ENCODE assay signal across 11 mouse cellular contexts in genomic region chr8:56979416-56979815, GRCm38 (mm10).
DNase-seq lines count a peak whose midpoint lies in the region; ATAC-seq and TF ChIP-seq lines count a peak whose summit lies in the region.
"Had no signal": no experiment of that assay in that cellular context is flagged by ENCODE, and none has a peak within 500 bp of the region (broad histone marks: within the 10 kb centered on the region; RNA-seq: fewer than 3 reads in every experiment).

No protein-coding gene starts in this region.

- peak; percentile 65; the same call in 1 of the 2 replicates for ATAC-seq in lung, embryonic 14.5 days (ENCODE audit: insufficient read depth)
- ATAC-seq: forebrain, embryonic 16.5 days had no signal

- no peaks in the 10 kb centered on the region for H3K27me3 ChIP-seq in heart, adult 2 months (ENCODE audit: control insufficient read depth, insufficient read depth, low read length)
- H3K27me3 ChIP-seq in lung, embryonic 14.5 days (ENCODE audit: insufficient read depth, low read length) = no peaks in the 10 kb centered on the region
- H3K27me3 ChIP-seq: embryonic facial prominence, embryonic 13.5 days; liver, embryonic 15.5 days had no signal

- H3K4me3 ChIP-seq in heart, adult 2 months = peak overlapping the region; percentile 17
- H3K4me3 ChIP-seq in lung, embryonic 14.5 days (ENCODE audit: low read depth, low read length) = no peak overlapping the region
- H3K4me3 ChIP-seq: embryonic facial prominence, embryonic 13.5 days; liver, embryonic 15.5 days had no signal

- no peak for TF ChIP-seq EP300 in heart, adult 2 months (IDR thresholded peaks at IDR 0.05; ENCODE audit: insufficient read depth, low read depth, low read length)

- no peaks in the 10 kb centered on the region; the same call in 1 of the 2 replicates for H3K4me1 ChIP-seq in heart, adult 2 months (ENCODE audit: control insufficient read depth, insufficient read depth, low read length)
- H3K4me1 ChIP-seq in lung, embryonic 14.5 days (ENCODE audit: insufficient read depth) = no peaks in the 10 kb centered on the region
- H3K4me1 ChIP-seq: embryonic facial prominence, embryonic 13.5 days; liver, embryonic 15.5 days had no signal

- peak; percentile 4 to 17 for DNase-seq in heart, adult 2 months
- DNase-seq in heart, adult 9 months (ENCODE audit: low spot score in 2 of 2) = no peak
- peak; percentile 74 for DNase-seq in lung, embryonic 14.5 days
- DNase-seq in lung, postnatal 4 days = no peak
- DNase-seq in MN1 (ENCODE audit: low spot score) = peak; percentile 60
- DNase-seq in heart, postnatal 10 days = peak; percentile 23 to 30
- DNase-seq in ovary, postnatal 36 days (ENCODE audit: low spot score) = no peak
- DNase-seq in ovary, postnatal 10 days (ENCODE audit: low spot score) = no peak

- no peak overlapping the region for H3K9ac ChIP-seq in heart, adult 2 months (ENCODE audit: low read depth, low read length)
- no peak overlapping the region for H3K9ac ChIP-seq in lung, embryonic 14.5 days
- H3K9ac ChIP-seq: embryonic facial prominence, embryonic 13.5 days; liver, embryonic 15.5 days had no signal

- intact Hi-C loops in heart, adult 2 months (cut with DNase I) = no loop called here
- intact Hi-C loops in heart, postnatal 10 days (cut with DNase I) = no loop called here

- peak overlapping the region; percentile 41 for H3K4me2 ChIP-seq in lung, embryonic 14.5 days
- H3K4me2 ChIP-seq: embryonic facial prominence, embryonic 13.5 days; liver, embryonic 15.5 days had no signal

- TF ChIP-seq POLR2A in heart, adult 2 months (IDR thresholded peaks at IDR 0.05; ENCODE audit: insufficient read depth, low read depth, low read length) = no peak

- WGBS in heart, adult 2 months = 22% methylated on average over 13 of the region's 13 CpGs
- 48% methylated on average over 13 of the region's 13 CpGs for WGBS in lung, embryonic 14.5 days

- H3K9me3 ChIP-seq in lung, embryonic 14.5 days (ENCODE audit: low read depth, low read length) = no peaks in the 10 kb centered on the region
- H3K9me3 ChIP-seq: embryonic facial prominence, embryonic 13.5 days; liver, embryonic 15.5 days had no signal

- H3K36me3 ChIP-seq in heart, adult 2 months (ENCODE audit: control insufficient read depth, insufficient read depth, low read length) = no peaks in the 10 kb centered on the region
- no peaks in the 10 kb centered on the region for H3K36me3 ChIP-seq in lung, embryonic 14.5 days (ENCODE audit: insufficient read depth)
- H3K36me3 ChIP-seq: embryonic facial prominence, embryonic 13.5 days; liver, embryonic 15.5 days had no signal

- TF ChIP-seq CTCF in heart, adult 2 months (IDR thresholded peaks at IDR 0.05) = no peak
- no peak for TF ChIP-seq CTCF in lung, embryonic 14.5 days (IDR thresholded peaks at IDR 0.05; ENCODE audit: low read depth)

- no peak overlapping the region for H3K27ac ChIP-seq in heart, adult 2 months
- H3K27ac ChIP-seq in lung, embryonic 14.5 days (ENCODE audit: low read depth) = no peak overlapping the region
- H3K27ac ChIP-seq: embryonic facial prominence, embryonic 13.5 days; liver, embryonic 15.5 days had no signal

- no peaks in the 10 kb centered on the region for H3K79me2 ChIP-seq in heart, adult 2 months (replicated peaks; ENCODE audit: control insufficient read depth, insufficient read depth, low read length)

Comparison
In these comparisons a context has a peak if more than half of its experiments do, and no peak if none do; other contexts are left out.
1. DNase-seq: peak in heart, adult 2 months (2 of 2), lung, embryonic 14.5 days (single experiment), MN1 (single experiment) and heart, postnatal 10 days (2 of 2); none in heart, adult 9 months (0 of 2), lung, postnatal 4 days (0 of 2), ovary, postnatal 36 days (single experiment) and ovary, postnatal 10 days (single experiment).